Mouse (Mus musculus): ENCODE results near the gene March6.

The March6 gene

GRCm38 (mm10) chr15:31517186-31517585 is 13.7 kb downstream of the March6 start:
- in situ Hi-C loops (cut with MboI, MseI), result loop anchor here (5.0 kb wide), 1 partner anchor 40 kb away; no protein-coding TSS in a partner anchor

DNA sequence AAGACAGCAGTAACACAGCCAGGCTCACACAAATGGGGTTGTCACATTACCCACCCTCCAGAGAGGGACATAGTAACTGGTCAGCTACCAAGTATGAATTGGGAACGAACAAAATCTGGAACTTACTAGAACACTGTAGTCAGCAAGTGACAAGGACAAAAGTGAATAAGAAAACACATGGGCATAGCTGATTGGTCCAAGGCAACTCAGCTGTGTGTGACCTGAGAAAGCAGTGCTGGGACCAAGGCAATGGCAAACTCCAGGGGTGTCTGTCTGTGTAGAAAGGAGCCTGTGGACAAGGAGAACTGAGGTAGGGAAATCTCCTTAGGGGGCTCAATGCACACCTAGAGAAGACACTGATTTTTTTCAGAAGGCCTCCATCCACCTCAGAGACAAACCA is 19.1 kb downstream of the March6 start:
- in situ Hi-C loops (cut with MboI, MseI), result loop anchor here (5.0 kb wide), 1 partner anchor 76 kb away; no protein-coding TSS in a partner anchor

GRCm38 (mm10) chr15:31511406-31511771 is 19.5 kb downstream of the March6 start:
- in situ Hi-C loops (cut with MboI, MseI), result loop anchor here (5.0 kb wide), 1 partner anchor 76 kb away; no protein-coding TSS in a partner anchor

GRCm38 (mm10) chr15:31510477-31511405 is 20.1 kb downstream of the March6 start:
- in situ Hi-C loops (cut with MboI, MseI), result loop anchor here (5.0 kb wide), 1 partner anchor 77 kb away; no protein-coding TSS in a partner anchor

DNA sequence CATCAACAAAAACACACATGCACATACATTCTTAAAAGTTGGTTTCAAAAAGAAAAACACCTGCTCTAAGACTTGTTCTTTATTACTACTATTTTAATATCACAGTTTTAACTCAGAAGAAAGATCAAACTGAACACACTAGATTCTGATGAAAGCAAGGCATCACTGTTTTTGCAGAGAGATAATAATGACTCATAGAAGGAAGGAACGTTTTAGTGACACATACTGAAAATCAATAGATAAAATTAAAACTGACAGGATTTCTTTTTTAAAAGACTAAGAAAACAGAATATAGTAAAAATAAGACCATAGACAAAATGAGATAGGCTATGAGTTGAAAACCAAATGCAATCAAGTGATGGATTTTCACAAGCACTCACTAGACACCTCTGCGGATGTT is 25.8 kb downstream of the March6 start:
- in situ Hi-C loops (cut with MboI, MseI), result no loop called here

DNA sequence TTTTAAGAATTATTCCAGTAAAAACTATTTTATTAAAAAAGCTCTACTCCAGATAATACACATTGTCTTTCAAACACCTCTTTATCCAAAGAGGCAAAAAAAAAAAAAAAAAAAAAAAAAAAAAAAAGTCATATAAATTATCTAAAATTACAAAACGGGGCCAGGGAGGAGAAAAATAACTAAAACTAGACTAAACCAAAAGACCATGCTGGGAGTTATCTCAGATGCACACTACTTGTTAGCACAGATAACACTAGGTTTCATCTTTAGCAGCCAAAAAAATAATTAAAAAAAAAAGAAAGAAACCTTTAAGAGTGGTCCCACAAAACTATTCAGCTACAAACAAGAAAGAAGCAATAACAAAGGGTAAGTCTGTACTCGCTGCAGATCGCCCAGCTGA is 27.4 kb downstream of the March6 start:
- in situ Hi-C loops (cut with MboI, MseI), result no loop called here

DNA sequence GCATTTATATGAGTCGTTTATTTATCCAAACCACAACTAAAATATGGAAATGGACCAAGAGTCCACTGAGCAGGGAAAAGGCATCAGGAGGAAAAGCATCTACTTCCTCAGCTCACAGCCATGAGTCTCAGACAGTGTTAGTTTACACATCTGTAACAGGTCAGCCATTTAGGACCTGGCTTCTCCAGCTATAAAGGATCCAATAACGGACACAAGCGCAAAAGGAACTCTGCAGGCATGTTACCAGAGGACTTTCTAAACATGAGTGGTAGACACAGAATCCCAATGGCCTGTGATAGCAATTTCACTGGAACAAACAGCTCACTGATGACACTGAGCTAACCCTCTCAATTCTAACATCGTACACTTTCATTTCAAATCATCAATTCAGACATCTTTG is 27.9 kb downstream of the March6 start:
- in situ Hi-C loops (cut with MboI, MseI), result no loop called here

- in situ Hi-C loops (cut with MboI, MseI), result no loop called here
These were observed 28.5 kb downstream of the March6 start for GRCm38 (mm10) chr15:31502313-31502712.

DNA sequence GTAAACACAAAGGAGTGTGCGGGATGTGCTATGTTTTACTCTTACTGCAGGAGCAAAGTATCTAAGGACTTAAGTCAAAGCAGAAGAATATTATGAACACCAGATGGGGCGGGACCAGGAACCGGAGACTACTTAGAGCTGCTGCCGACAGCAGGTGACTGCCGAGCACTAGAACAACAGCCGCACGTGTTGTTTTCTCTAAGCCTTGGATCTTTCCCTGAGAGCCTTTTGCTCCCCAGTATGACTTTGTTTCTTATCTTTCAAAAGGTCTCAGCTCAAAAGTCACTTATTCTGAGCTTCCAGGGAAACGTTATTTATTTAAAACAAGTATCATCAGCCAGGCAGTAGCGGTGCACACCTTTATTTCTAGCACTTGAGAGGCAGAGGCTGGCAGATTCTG is 36.0 kb downstream of the March6 start:
- in situ Hi-C loops (cut with MboI, MseI), result no loop called here

DNA sequence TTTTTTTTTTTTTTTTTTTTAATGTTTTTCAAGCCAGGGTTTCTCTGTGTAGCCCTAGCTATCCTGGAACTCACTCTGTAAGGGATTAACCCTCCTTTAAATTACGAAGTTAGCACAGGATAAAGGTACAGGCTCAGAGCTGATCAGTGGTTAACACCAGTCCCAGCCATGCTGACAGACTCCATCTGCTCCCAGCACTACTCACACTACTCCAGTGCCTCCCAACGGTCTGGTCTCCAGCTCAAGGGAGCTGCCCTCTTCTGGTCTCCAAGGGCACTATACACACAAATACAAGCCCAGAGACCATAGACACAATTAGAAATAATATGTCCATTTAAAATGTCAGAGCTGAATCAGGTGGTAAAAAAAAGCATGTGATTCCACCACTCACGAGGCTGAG is 36.5 kb downstream of the March6 start:
- in situ Hi-C loops (cut with MboI, MseI), result no loop called here

- in situ Hi-C loops (cut with MboI, MseI), result no loop called here
These were observed 43.4 kb downstream of the March6 start for GRCm38 (mm10) chr15:31487407-31487806.

GRCm38 (mm10) chr15:31476678-31477077 is 54.2 kb downstream of the March6 start:
- in situ Hi-C loops (cut with MboI, MseI), result loop anchor here (10.0 kb wide), 1 partner anchor 108 kb away; no protein-coding TSS in a partner anchor

GRCm38 (mm10) chr15:31472645-31473574 is 57.9 kb downstream of the March6 start:
- in situ Hi-C loops (cut with MboI, MseI), result loop anchor here (10.0 kb wide), 1 partner anchor 112 kb away; no protein-coding TSS in a partner anchor

- in situ Hi-C loops (cut with MboI, MseI), result loop anchor here (10.0 kb wide), 1 partner anchor 113 kb away; no protein-coding TSS in a partner anchor
These were observed 59.3 kb downstream of the March6 start for GRCm38 (mm10) chr15:31471529-31471928.

DNA sequence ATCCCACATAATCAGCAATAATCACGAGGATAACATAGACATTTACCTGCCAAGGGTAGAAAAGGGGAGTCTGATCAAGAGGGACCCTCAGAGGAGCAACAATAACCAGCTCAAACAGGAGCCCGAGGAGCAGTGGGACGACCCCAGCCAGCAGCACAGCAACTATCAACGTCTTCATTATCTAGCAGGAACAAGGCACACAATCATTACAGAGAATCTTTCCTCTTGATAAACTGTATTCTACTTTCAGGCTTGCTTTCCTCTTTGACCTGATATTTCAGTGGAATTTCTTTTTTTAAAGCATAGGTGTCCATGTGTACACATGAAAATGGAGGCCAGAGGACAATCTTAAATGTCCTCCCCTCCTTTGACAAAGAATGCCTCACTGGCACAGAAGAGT is 61.4 kb downstream of the March6 start:
- in situ Hi-C loops (cut with MboI, MseI), result no loop called here

DNA sequence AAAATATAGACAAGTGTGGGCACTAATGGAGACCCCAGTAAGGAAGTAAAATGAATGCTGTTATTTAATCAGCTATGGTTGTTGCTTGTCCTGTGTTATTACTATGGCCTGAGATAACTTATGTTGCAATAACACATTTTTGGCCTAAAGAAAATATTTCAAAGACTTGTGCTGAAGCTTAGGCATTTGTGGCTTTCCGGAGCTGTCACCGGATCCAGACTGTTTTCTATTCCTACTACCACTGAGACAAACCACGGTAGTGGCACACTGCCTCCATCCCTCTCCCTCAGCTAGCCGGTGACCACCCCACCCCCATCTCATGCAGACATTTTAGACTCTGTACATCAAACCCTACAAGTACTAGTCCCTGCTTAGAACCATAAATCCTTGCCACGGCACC is 62.0 kb downstream of the March6 start:
- in situ Hi-C loops (cut with MboI, MseI), result no loop called here

- in situ Hi-C loops (cut with MboI, MseI), result no loop called here
These were observed 64.1 kb downstream of the March6 start for GRCm38 (mm10) chr15:31466749-31467148.

GRCm38 (mm10) chr15:31466295-31466694 is 64.6 kb downstream of the March6 start:
- in situ Hi-C loops (cut with MboI, MseI), result no loop called here

DNA sequence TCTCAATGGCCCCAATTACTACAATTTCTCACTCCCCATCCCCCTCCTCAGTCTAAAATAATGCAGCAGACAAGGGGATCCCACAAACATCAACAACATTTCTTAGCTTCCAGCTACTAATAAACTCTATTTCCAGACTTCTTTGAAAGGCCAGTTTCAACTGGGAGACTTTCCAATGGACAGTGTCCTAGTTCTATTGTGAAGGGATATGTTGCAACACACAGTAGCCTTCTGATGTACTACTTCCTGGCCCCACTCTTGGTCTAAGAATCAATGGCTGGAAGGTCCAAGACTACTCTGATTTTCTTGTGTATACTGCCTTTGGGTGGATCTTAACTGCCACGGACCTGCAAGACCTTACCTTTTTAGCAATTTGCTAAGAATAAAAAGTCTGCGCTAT is 65.0 kb downstream of the March6 start:
- in situ Hi-C loops (cut with MboI, MseI), result no loop called here

DNA sequence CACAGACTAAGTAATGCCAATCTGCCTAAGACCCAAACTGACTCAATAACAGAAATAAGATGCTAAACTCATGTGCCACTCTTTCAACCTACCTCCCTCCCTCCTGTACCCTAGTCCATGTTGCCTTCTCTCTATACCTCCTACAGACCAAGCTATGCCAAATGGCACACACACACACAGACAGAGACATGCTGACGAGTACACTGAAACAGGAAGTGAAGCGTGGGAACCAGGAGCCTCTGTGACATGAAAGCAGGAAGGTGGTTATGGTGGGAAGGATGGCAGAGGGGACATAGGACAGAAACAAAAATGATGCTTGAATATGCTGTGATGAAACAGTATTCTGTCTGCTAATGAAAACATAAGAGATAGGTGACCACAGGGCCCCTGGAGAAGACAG is 70.3 kb downstream of the March6 start:
- in situ Hi-C loops (cut with MboI, MseI), result no loop called here

- in situ Hi-C loops (cut with MboI, MseI), result no loop called here
These were observed 72.8 kb downstream of the March6 start for GRCm38 (mm10) chr15:31458081-31458480.

DNA sequence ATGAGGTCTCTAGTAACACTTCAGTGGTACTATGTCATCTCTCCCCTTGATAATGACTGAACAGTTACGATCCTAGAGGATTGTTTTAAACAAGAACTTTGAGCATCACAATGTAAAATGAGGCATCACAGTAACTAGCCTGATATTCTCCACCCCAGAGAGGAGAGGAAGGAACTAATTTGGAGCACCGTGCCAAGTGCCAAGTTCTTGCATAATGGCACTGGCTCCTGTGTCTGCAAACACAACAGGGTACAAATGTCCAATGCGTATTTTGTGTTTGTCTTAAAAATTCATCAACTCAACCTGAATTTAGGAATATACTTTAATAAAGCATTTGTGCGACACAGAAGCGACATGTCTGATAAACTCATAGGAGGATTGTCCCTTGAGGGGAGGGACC is 74.5 kb downstream of the March6 start:
- in situ Hi-C loops (cut with MboI, MseI), result no loop called here

Data from T-helper 2 cell (primary cell).